Mouse (Mus musculus): ENCODE results near the gene Kcnc3.

Kcnc3 gene

DNA sequence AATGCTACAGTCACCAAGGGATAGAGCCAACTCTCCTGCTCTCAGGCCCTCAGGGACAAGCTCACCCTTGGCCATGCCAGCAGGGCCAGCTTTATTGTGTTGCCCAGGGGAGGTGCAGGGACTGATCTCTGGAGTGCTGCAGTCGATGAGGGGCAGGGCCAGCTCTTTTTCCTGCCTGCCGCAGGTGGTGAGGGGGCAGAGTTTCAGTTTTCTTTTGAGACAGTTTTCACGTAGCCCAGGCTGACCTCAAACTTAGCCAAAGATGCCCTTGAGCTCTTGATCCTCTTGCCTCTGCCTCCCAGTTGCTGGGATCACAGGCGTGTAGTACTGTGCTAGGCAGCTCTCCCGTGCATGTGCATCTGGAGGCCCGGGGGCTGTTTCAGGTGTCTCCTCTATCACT lies 19.5 kb upstream of the Kcnc3 start:
- no peak for DNase-seq (ENCODE audit: low spot score in 2 of 2)

DNA sequence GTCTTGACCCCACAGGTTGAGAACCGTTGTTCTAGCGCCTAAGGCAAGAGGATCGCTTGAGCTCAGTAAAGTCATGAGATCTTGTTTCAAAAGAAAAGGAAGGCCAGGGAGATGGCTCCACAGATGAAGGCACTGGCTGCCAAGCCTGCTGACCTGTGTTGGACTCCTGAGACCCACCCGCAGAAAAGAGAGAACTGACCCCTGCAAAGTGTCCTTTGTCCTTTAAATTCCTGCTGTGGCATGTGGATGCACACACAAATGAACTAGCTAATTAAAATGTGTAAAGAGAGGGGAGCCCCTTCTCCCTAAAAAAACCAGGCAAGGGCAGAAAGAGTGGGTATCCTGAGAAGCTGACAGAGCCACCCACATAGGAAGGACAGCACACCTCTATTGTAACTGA lies 18.7 kb upstream of the Kcnc3 start:
- DNase-seq (ENCODE audit: low spot score in 2 of 2): no peak

DNA sequence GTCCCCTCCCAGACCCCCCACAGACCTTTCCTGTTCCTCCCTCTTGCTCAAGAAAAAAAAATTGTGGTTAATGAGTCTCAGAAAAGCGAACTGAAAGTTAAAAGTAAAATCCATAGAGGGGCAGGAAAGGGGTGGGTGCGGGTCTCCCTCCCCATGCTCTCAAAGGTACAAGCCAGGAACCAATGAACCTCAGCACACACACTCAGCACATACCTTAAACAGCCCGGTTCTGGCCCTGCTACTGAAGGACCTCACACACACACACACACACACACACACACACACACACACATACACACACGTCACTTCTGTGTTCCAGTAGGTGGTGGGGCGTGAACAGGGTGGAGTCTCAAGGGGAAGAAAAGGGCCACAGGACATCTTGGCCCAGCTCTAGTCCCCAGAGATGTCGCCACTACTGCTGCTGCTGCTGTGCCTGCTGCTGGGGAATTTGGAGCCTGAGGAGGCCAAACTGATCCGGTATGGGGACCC lies 18.2 kb upstream of the Kcnc3 start, which contains the start of gene Napsa:
Gene Napsa (plus strand): TSS at position 168 of the 489 bp plus-strand sequence.
- no peak for DNase-seq (ENCODE audit: low spot score in 2 of 2)

DNA sequence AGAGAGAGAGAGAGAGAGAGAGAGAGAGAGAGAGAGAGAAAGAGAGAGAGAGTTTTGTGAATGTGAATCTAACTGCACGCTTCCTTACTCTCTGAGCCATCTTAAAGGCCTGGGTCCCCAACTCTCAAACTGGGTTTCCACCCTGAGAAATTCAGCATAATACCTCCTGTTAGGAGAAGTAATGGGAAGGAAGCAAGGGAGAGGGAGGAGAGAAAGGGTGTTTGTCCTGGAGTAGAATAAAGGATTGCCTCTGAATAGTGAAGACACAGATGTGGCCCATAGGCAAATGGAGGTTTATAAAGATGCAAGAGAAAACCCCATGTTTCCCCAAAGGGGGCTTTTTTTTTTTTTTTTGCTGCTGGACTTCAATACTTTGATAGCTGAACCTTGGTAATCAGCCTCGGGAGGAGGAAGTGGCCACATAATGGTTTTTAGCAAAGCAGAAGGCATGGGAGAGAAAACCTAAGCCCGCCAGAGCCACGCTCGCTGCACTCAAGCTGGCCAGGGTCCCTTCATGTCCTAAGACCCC lies 17.4 kb upstream of the Kcnc3 start:
- no peak for DNase-seq (ENCODE audit: low spot score in 2 of 2)

DNA sequence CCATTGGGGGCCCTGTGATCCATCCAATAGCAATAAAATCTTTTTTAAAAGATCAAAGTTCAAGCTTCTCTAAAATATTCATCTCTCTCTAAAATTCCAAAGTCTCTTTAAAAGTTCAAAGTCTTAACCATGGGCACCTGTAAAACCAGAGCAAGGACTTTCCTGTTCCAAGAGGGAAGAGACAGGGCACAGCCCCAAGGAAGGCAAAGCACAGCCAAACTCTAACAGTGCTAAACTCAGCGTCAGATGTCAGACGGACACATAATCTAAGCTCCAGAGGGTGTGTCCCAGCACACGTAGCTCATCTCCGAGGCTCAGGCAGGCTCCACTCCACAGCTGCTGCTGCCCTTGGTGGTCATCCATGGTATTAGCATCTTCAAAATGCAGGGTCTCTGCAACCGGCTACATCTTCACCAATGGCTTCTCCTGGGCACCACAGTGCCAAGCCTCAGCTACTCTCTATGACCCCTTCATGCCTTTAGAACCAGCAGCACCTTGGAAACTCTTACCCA lies 14.1 kb upstream of the Kcnc3 start:
- DNase-seq (ENCODE audit: low spot score in 2 of 2): no peak

DNA sequence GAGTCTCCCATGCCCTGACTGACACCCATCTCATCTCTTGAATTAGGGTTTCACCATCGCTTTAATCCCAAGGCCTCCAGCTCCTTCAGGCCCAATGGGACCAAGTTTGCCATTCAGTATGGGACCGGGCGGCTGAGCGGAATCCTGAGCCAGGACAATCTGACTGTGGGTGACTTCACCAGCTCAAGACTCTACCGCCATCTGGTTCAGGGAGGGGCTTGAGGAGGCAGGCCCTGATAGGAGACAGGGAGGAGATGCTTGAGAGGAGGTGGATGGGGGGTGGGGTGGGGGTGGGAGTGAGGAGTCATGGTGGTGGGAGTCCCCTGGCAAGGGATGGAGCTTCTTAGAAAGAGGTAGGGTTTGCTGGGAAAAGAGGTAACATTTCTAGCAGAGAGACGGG lies 8.8 kb upstream of the Kcnc3 start:
- DNase-seq (ENCODE audit: low spot score in 2 of 2): no peak

DNA sequence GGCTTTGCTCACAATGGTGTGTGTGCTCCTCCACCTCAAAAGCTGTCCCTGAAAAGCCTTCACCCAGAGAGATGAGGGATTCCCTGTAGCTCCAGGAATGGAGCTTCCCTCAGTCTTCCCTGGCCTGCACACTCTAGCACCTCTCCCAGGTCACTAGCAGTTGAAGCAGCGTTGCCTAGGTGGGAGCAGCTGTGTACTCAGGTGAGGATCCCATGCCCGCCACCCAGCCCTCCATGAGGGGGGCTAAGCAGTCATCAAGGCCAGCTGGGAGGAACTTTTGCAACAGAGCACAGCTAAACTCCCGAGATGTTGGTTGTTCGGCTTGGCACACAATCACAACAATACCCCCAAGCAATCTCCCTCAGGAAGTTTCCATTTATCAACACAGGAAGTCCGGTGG lies 7.8 kb upstream of the Kcnc3 start:
- DNase-seq (ENCODE audit: low spot score in 2 of 2): no peak

DNA sequence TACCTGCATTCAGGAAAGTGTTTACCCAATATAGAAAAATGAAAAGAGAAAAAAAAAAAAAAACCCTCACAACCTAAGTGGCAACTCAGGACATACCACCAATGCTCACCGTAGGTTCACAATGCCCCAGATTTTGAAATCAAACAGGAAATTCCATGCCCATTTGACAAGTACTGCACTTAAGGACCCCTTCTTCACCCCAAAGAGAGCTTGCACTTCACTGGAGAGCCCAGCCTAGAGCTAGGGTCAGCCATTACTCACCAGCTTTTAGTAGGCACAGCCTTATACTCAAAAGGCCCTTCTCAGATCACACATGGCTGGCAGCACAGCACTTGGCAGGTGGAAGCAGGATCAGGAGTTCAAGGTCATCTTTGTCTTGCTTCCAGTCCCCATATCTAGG lies 7.3 kb upstream of the Kcnc3 start:
- no peak for DNase-seq (ENCODE audit: low spot score in 2 of 2)

DNA sequence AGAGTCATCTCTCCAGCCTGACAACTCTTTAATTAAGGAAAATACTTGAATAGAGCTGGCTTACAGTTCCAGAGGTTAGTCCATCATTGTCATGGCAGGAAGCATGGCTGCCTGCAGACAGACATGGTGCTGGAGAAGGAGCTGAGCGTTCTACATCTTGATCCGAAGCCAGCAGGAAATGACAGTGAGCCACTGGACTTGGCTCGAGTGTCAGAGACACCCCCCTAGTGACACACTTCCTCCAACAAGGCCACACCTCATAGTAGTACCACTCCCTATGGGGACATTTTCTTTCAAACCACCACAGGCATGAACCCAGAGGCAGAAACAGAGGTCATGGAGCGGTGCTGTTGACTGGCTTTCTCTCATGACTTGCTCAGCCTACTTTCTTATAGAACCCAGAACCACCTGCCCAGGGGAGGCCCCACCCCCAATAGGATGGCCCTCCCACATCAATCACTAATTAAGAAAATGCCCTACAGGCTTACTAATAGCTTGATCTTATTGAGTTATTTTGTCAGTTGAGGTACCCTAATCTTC lies 6.1 kb upstream of the Kcnc3 start:
- DNase-seq (ENCODE audit: low spot score in 2 of 2): no peak

DNA sequence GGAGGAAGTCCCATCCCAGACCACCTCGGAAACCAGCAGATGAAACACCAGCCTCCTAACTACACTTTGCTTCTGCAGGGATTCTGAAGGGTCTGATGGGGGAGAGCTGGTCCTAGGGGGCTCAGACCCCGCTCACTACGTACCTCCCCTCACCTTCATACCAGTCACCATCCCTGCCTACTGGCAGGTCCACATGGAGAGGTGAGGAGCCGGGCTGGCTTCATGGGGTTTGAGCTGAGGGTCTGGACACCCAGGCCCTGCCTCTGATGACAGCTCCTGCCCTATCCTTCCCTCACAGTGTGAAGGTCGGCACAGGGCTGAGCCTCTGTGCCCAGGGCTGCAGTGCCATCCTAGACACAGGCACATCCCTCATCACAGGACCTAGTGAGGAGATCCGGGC lies 5.5 kb upstream of the Kcnc3 start:
- DNase-seq (ENCODE audit: low spot score in 2 of 2): no peak

DNA sequence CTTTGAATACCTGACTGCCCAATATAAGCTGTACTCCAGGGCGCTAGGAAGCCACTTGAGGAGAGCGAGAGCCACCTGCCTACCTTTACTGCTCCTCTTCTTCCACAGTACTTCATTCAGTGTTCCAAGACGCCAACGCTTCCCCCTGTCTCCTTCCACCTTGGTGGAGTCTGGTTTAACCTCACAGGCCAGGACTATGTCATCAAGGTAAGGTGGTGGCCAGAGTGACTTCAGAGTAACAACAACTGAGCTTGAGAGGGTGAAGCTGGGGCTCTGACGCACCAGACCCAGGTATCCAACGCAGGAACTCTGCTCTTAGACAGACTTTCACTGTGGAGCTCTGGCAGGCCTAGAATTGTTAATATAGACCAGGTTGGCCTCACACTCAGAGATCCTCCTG lies 4.9 kb upstream of the Kcnc3 start:
- DNase-seq (ENCODE audit: low spot score in 2 of 2): no peak

DNA sequence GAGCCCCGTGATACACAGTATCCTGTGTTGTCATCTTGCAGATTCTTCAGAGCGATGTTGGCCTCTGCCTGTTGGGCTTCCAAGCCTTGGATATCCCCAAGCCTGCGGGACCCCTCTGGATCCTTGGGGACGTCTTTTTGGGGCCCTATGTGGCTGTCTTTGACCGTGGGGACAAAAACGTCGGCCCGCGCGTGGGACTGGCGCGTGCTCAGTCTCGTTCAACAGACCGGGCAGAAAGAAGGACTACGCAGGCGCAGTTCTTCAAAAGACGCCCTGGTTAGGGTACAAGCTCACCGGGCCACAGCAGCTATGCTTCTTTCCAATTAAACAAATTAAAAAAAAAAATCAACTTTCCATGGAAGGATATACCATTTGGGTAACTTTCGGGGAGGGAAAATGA lies 3.9 kb upstream of the Kcnc3 start:
- peak in 1 of 2 experiments; percentile 61 for DNase-seq (ENCODE audit: low spot score in 2 of 2)

DNA sequence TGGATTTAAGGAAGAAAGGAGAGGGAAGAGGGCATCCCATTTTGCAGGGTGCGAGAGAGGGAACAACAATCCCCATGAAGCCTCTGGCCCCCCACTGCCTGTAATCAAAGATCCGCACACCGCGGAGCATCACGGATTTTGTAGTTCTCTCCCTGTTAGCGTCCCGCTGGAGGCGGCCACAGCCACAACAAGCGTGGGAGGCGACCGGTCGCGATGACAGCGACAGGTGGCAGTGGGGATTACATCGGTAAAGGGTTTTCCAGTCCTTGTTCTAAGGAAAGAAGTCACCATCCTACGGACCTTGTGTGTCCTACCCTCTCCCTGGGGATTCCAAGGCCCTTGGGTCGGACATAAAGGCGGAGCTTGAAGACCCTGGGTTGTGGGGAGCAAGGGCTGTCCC lies 3.5 kb upstream of the Kcnc3 start:
- DNase-seq (ENCODE audit: low spot score in 2 of 2): peak; percentile 74

DNA sequence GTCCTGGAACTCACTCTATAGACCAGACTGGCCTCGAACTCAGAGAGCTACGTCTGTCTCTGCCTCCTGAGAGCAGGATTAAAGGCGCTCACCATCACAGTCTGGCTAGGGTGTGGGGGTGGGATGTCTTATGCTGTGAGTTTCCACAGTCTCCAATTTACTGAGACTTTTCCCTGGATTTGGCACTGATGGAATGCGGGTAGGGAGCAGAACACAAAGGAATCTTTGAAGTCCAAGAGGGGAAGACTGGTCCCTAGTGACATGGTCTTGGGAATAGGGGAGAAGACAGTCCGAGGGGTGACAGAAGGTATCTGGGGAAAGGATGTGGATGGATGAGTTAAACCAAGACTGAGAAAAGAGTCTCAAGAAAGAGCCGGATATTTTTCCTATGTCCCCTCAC lies 2.8 kb upstream of the Kcnc3 start:
- no peak for DNase-seq (ENCODE audit: low spot score in 2 of 2)

DNA sequence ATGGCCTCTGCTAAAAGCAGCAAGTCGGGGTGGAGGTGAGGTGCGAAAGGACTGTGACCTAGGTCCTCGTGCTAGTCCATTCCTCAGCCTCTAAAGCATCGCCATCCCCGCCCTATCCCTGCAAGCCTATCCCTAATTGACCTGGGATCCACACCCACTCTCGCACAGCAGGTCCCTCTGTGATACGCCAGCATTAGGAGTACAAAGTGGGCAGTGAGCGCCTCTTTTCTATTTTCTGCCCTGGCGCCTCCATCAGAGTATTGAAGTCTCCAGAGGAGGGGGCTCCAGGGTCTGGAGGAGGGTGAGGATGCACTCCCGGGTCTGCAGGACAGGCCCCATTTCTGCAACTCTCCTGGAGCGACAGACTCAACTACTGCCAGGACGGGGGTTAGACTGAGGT lies 2.1 kb upstream of the Kcnc3 start:
- DNase-seq (ENCODE audit: low spot score in 2 of 2): no peak

DNA sequence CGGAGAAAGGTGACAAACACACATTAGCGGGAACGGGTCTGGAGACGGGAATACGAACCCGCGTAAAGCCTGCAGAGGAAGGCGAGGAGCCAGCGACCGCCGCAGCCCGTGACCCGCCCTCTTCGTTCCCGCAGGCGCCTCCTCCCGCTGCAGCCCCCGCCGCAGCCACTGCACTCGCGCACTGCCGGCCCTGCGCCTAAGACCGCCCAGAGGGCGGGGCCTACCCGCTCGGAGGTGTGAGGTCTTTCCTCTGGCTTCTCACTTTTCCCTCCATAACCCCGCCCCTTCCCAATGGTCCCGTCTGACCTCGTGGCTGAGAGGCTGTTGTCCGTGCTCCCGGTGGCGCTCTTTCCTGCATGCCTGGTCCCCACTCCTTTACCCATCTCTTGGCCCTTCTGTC lies 1.3 kb upstream of the Kcnc3 start:
- peak; percentile 54 to 64 for DNase-seq (ENCODE audit: low spot score in 2 of 2)

DNA sequence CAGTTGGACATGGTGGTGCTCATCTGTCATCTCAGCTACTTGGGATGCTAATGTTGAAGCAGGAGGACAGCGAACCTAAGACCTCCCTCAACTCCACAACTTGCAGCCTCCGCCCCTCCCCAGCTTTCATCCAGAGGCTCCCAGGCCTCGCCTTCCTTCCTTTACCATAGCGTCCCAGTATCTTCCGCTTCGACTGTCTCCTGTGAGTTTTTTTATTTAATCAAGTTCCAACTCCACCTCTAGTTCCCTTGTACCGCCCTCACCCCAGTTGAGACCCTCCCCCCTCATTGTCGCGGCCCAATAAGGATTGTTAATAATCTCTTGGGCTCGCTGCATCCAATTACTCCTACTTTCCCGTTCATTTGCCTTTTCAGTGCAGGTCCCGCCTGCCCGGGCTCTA lies 518 bp upstream of the Kcnc3 start:
- no peak for DNase-seq (ENCODE audit: low spot score in 2 of 2)

DNA sequence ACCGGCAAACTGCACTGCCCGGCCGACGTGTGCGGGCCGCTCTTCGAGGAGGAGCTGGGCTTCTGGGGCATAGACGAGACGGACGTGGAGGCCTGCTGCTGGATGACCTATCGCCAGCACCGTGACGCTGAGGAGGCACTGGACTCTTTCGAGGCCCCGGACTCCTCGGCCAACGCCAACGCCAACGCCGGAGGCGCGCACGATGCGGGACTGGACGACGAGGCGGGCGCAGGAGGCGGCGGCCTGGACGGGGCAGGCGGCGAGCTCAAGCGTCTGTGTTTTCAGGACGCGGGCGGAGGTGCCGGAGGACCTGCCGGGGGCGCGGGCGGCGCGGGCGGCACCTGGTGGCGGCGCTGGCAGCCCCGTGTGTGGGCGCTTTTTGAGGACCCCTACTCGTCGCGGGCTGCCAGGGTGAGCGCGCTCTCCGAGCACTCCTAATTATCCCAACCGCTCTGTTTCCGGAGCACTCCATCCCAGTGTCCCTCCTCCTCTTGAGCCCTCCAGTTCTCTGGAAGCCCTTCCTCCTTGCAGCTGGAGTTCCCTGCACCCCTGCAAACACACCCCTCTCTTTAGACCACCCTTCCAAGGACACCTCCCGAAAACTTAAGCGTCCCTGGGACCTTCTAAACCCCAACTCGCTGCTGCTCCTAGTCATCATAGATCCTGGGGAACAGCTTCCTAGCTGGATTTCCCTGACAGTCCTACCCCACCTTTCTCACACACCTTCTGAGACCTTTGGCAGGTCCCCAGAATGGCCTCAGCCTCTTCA lies 1.1 kb downstream of the Kcnc3 start:
- DNase-seq (ENCODE audit: low spot score in 2 of 2): no peak

DNA sequence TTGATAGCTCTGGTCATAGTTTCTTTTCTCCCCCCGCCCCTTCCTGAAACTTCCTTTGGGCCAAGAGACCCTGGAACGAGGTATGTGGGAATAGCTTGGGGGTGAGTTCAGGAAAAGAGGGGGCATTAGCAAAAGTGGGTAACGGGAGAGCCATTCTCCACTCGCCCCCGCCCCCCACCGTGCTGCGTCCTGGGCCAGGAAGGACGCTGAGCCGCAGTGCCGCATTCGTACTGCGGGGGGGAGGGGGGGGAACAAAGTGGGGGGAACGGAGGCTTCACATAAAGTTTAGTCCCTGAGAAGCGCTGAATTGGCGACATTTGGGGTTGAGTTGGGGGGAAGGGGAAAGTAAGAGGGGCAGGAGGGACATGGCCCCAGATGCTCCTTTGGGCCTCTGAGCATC lies 2.6 kb downstream of the Kcnc3 start:
- no peak for DNase-seq (ENCODE audit: low spot score in 2 of 2)

DNA sequence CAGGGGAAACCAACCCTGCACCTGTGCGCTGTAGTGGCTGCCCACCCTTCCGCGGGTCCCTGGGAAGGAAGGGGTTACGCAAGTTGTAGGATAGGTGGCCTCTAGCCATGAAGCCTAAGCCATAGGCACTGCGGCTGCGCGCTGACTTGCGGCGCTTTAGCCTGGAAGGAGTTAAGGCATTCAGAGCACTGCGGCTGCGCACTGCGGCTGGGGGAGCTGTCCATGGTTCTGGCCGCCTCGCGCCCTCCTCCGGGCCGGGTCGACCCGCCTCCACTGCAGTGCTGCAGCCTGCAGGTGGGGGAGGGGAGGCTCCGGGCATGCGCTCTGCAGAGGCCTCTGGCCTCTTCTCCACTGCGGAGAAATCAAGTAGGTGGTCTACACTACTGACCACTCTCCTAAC lies 3.3 kb downstream of the Kcnc3 start:
- peak; percentile 79 to 80 for DNase-seq (ENCODE audit: low spot score in 2 of 2)

DNA sequence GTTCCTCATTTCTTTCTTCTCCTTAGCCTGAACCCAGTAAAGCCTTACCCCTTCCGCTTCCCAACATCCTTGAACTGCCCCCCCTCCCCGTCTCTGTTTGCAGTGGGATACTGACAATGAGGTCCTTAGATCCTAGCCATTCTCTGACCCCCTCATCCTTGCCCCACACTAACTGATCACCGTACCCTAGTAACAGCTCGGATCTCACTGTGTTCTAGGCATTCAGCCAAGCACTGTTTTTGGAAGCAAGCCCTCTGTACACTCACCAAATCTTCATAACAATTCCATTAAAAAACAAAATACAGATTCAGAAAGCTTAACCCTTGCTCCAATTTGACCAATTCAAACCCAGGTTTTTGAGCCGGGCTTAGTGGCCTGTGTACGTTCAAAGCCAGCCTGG lies 3.8 kb downstream of the Kcnc3 start:
- no peak for DNase-seq (ENCODE audit: low spot score in 2 of 2)

DNA sequence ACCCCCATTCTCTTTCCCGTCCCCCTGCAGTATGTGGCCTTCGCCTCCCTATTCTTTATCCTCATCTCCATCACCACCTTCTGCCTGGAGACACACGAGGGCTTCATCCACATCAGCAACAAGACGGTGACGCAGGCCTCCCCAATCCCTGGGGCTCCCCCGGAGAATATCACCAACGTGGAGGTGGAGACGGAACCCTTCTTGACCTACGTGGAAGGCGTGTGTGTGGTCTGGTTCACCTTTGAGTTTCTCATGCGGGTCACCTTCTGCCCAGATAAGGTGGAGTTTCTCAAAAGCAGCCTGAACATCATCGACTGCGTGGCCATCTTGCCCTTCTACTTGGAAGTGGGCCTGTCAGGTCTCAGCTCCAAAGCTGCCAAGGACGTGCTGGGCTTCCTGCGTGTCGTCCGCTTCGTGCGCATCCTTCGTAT lies 4.7 kb downstream of the Kcnc3 start:
- no peak for DNase-seq (ENCODE audit: low spot score in 2 of 2)

DNA sequence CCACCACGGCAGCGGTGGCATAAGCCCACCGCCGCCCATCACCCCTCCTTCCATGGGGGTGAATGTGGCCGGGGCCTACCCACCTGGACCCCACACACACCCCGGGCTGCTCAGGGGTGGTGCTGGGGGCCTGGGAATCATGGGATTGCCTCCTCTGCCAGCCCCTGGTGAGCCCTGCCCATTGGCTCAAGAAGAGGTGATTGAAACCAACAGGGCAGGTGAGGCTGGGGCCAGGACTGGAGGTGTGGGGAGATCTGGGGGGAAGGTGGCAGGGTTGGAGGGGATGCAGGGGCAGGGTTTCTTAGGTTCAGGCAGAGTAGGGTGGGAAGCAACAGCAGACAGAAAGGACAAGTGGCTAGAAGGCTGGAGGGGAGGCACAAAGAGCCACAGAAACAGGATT lies 5.6 kb downstream of the Kcnc3 start:
- no peak for DNase-seq (ENCODE audit: low spot score in 2 of 2)

Data from frontal cortex, postnatal 14 days (tissue).